Mouse (Mus musculus) embryonic stem cell, embryonic (primary cell): ENCODE results near the gene Adgrg6.

Experiments used
- CTCF ChIA-PET, 4 experiments: fragments of 300-600 bp in 2 of 4; fragments of 350-600 bp in 2 of 4; sonication (Branson Sonifier 250); formaldehyde crosslinking; loops; one replicate each; lab custom pipeline; 2022; ENCODE audit warnings: inconsistent platforms in 2 of 4; lab: Charles Lee
- POLR2A ChIA-PET, 4 experiments: fragments of 300-600 bp in 2 of 4; fragments of 350-600 bp in 2 of 4; sonication (Branson Sonifier 250); formaldehyde crosslinking; loops; one replicate each; lab custom pipeline; 2022; ENCODE audit warnings: antibody characterized with exemption in 4 of 4, inconsistent platforms in 1 of 4; lab: Charles Lee

The Adgrg6 gene

GRCm38 (mm10) chr10:14454481-14454880 is 91.0 kb downstream of the Adgrg6 start:
- POLR2A ChIA-PET = no interaction called here
- CTCF ChIA-PET = no interaction called here

GRCm38 (mm10) chr10:14451811-14452210 is 93.6 kb downstream of the Adgrg6 start:
- ChIA-PET CTCF (interaction anchor here in 2 of 4 experiments (0.5 to 3.8 kb wide), 3 partner anchors 233 to 1299 kb away, joined by 3 to 15 read pairs (median 4); no protein-coding TSS in a partner anchor), POLR2A (interaction anchor here in 2 of 4 experiments (0.6 kb wide), 2 partner anchors 8 to 270 kb away, joined by 3 read pairs; no protein-coding TSS in a partner anchor)

- CTCF ChIA-PET = interaction anchor here (0.6 to 3.8 kb wide), 9 partner anchors 9 to 249 kb away, joined by 3 to 15 read pairs (median 3); no protein-coding TSS in a partner anchor
- POLR2A ChIA-PET = no interaction called here
Observed at GRCm38 (mm10) chr10:14450073-14450472, 95.4 kb downstream of the Adgrg6 start.

GRCm38 (mm10) chr10:14445590-14446291 is 99.7 kb downstream of the Adgrg6 start:
- ChIA-PET POLR2A (interaction anchor here in 1 of 4 experiments (0.5 kb wide), 1 partner anchor 36 kb away, joined by 6 read pairs; no protein-coding TSS in a partner anchor), CTCF (no interaction called here)

GRCm38 (mm10) chr10:14440860-14441579 is 104.4 kb downstream of the Adgrg6 start:
- POLR2A ChIA-PET = interaction anchor here in 1 of 4 experiments (1.1 kb wide), 1 partner anchor 16 kb away, joined by 3 read pairs; no protein-coding TSS in a partner anchor
- CTCF ChIA-PET = no interaction called here

- ChIA-PET POLR2A (no interaction called here), CTCF (interaction anchor here (0.6 to 1.7 kb wide), 22 partner anchors 11 to 1843 kb away, joined by 3 to 13 read pairs (median 3); no protein-coding TSS in a partner anchor)
Observed at GRCm38 (mm10) chr10:14404070-14404469, 141.4 kb downstream of the Adgrg6 start.

GRCm38 (mm10) chr10:14401744-14402143 is 143.7 kb downstream of the Adgrg6 start:
- CTCF ChIA-PET = interaction anchor here in 1 of 4 experiments (2.1 kb wide), 1 partner anchor 11 kb away, joined by 9 read pairs; no protein-coding TSS in a partner anchor
- POLR2A ChIA-PET = no interaction called here

GRCm38 (mm10) chr10:14391025-14391639 is 154.3 kb downstream of the Adgrg6 start:
- POLR2A ChIA-PET = interaction anchor here in 1 of 4 experiments (0.6 kb wide), 1 partner anchor 1348 kb away, joined by 3 read pairs; no protein-coding TSS in a partner anchor
- CTCF ChIA-PET = interaction anchor here (0.5 to 1.5 kb wide), 37 partner anchors 9 to 1377 kb away, joined by 3 to 9 read pairs (median 3); partner anchors contain the start of genes Adat2 (in 1 of the 4) and Pex3 (in 1 of the 4)

- CTCF ChIA-PET = no interaction called here
- POLR2A ChIA-PET = no interaction called here
Observed at GRCm38 (mm10) chr10:14385574-14385973, 159.9 kb downstream of the Adgrg6 start.

GRCm38 (mm10) chr10:14365065-14365589 is 180.3 kb downstream of the Adgrg6 start:
- POLR2A ChIA-PET = no interaction called here
- CTCF ChIA-PET = no interaction called here

GRCm38 (mm10) chr10:14363226-14363625 is 182.2 kb downstream of the Adgrg6 start:
- ChIA-PET CTCF (no interaction called here), POLR2A (no interaction called here)

GRCm38 (mm10) chr10:14358271-14358670 is 187.2 kb downstream of the Adgrg6 start:
- ChIA-PET POLR2A (no interaction called here), CTCF (no interaction called here)
